Mouse (Mus musculus) bone marrow, adult 2 months (tissue): ENCODE measurements around the gene Coq8b.

Experiments
- CTCF ChIP-seq: fragments of 200-500 bp; IDR thresholded peaks from 2 replicates; pipeline ENCODE4 v1.5.1; 2011; ENCODE audit warnings: low read length, control low read depth; ENCODE audit not compliant: control insufficient read depth, insufficient read depth
- POLR2A ChIP-seq: fragments of 200-500 bp; IDR thresholded peaks from 2 replicates; pipeline ENCODE4 v1.6.1; 2011; ENCODE audit warnings: low read depth, mild to moderate bottlenecking, control low read depth, low read length, borderline replicate concordance; ENCODE audit not compliant: control insufficient read depth

DNA sequence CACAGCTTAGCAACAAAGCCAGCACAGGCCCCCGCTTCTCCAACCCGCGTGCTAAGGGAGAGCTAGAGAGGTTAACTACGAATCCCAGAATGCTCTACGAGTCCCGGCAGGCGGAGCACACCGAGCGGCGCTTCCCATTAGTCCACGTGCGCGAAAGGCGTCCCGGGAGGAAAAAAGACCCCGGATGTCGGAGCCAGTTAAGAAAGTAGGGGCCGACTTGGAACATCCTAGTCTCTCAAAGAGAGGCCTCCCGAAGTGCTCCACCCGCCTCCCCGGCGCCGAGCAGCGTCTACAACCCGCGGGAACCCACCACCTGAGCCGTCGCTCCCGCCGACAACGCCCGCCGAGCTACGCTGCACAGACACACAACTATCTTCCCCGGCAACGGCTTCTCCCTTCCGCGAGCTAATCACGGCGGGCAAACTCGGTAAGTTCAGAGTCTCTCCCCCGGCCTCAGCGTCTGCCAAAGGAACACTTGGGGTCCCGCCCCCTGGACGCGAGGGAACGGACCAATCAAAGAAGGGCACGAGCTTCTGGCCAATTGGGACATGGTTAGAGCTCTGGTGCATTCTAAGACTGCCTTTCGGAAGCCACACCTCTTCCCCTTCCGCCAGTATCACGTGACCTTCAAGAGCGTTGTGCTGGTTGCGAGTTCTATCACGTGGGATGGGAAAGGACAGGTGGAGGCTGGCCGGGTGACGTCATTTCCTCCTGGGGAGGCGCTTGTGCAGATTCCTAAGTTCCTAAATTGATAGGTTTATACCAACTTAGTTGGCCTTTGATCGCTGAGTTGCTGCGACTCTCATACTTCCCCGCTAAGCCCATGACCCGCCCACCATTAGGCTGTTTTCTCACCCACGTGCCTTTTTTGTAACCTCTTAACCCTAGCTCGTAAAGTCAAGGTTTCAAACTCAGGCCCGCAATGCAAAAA is 36.9 kb upstream of the Coq8b start, which contains the start of the genes BC024978 and Snrpa:
- TF ChIP-seq CTCF (no peak), POLR2A (peak; percentile 72; the same call in 1 of the 2 replicates)
